Mouse (Mus musculus) embryonic facial prominence, embryonic 14.5 days (tissue): ENCODE measurements around the gene Dpy30. TPM values are rescaled to one million over a fixed set of nuclear protein-coding genes. Genes with fewer than 3 reads are reported as not detected.

Experiments
- ATAC-seq: fragments of 200-750 bp; cut with Nextera tagmentation; 2 replicates; pipeline ENCODE4 v1.8.0; 2017; ENCODE audit warnings: low read depth, moderate number of reproducible peaks, moderate TSS enrichment
- DNase-seq: peaks from one replicate; pipeline ENCODE4 v3.0.0-alpha.2; 2015; ENCODE audit warnings: low spot score
- H3K27ac ChIP-seq: fragments of 300-500 bp; sonication (generic); replicated peaks from 2 replicates; pipeline ENCODE4 v1.5.1; 2014; ENCODE audit warnings: low read depth, mild to moderate bottlenecking, low read length, moderate library complexity
- H3K27me3 ChIP-seq: fragments of 300-500 bp; sonication (generic); replicated peaks from 2 replicates; pipeline ENCODE4 v1.6.1; 2014; ENCODE audit warnings: low read length; ENCODE audit not compliant: control insufficient read depth, insufficient read depth
- H3K36me3 ChIP-seq: fragments of 300-500 bp; sonication (generic); 2 replicates; pipeline ENCODE4 v1.6.1; 2014; ENCODE audit warnings: low read length, mixed read lengths; ENCODE audit not compliant: control insufficient read depth, insufficient read depth
- H3K4me1 ChIP-seq: fragments of 300-500 bp; sonication (generic); 2 replicates; pipeline ENCODE4 v1.6.1; 2014; ENCODE audit warnings: antibody characterized with exemption, low read length; ENCODE audit not compliant: control insufficient read depth, insufficient read depth
- H3K4me2 ChIP-seq: fragments of 300-500 bp; sonication (generic); 2 replicates; pipeline ENCODE4 v1.6.1; 2014; ENCODE audit warnings: low read depth, mild to moderate bottlenecking, low read length, moderate library complexity, mixed read lengths
- H3K4me3 ChIP-seq: fragments of 300-500 bp; sonication (generic); 2 replicates; pipeline ENCODE4 v1.5.1; 2014; ENCODE audit warnings: low read depth, mild to moderate bottlenecking, low read length
- H3K9ac ChIP-seq: fragments of 300-500 bp; sonication (generic); 2 replicates; pipeline ENCODE4 v1.6.1; 2014; ENCODE audit warnings: low read depth, mild to moderate bottlenecking, low read length, moderate library complexity, mixed read lengths
- H3K9me3 ChIP-seq: fragments of 300-500 bp; sonication (generic); 2 replicates; pipeline ENCODE4 v1.6.1; 2016; ENCODE audit warnings: low read length; ENCODE audit not compliant: control insufficient read depth
- WGBS: fragments of 180-500 bp; shearing (Covaris S2); extraction: QIAGEN DNeasy Blood & Tissue Kit; methylation state at CpG from one replicate; pipeline ENCODE4 v1.1.7; 2014; 5-methylcytosine and 5-hydroxymethylcytosine counted together
- polyA plus RNA-seq: library from polyadenylated mRNA; unstranded; fragments of >200 nt; fragmentation: Nextera tagmentation; extraction: Ambion mirVana; gene quantifications from 2 replicates; pipeline ENCODE4 v1.2.1, GENCODE M21; 2014

Gene Dpy30
- polyA plus RNA-seq, 1 experiment from 2014 or later, result 186 TPM

- H3K9ac ChIP-seq, result no peak overlapping the region
- ATAC-seq, result peak; percentile 53; the same call in 1 of the 2 replicates
These were observed 51.0 kb downstream of the Dpy30 start for GRCm38 (mm10) chr17:74272683-74273205.

GRCm38 (mm10) chr17:74271541-74272268 lies 52.0 kb downstream of the Dpy30 start:
- Histone ChIP-seq H3K9ac (no peak overlapping the region), H3K27ac (no peak overlapping the region), H3K4me1 (no peaks in the 10 kb centered on the region), H3K4me2 (no peak overlapping the region), H3K9me3 (no peaks in the 10 kb centered on the region), H3K36me3 (0 out of 2 replicates have a peak, but pooled peaks cover 5% of the 10 kb centered on the region), H3K4me3 (no peak overlapping the region), H3K27me3 (no peaks in the 10 kb centered on the region)
- 94% methylated on average over 3 of the region's 3 CpGs for WGBS
- ATAC-seq (no peak), DNase-seq (peak; percentile 29)

More at GRCm38 (mm10) chr17:74272683-74273205, 51.0 kb downstream of the Dpy30 start:
- Histone ChIP-seq H3K27ac (no peak overlapping the region), H3K36me3 (0 out of 2 replicates have a peak, but pooled peaks cover 5% of the 10 kb centered on the region), H3K4me2 (no peak overlapping the region), H3K9me3 (no peaks in the 10 kb centered on the region), H3K27me3 (no peaks in the 10 kb centered on the region), H3K4me1 (no peaks in the 10 kb centered on the region), H3K4me3 (no peak overlapping the region)
- 84% methylated on average over 16 of the region's 16 CpGs for WGBS
- no peak for DNase-seq

- 66% methylated on average over 2 of the region's 2 CpGs for WGBS
- no peak overlapping the region for H3K27ac ChIP-seq
- H3K36me3 ChIP-seq, result 0 out of 2 replicates have a peak, but pooled peaks cover 5% of the 10 kb centered on the region
- 0 out of 2 replicates have a peak, but pooled peaks cover 1% of the 10 kb centered on the region for H3K4me1 ChIP-seq
- ATAC-seq (no peak), DNase-seq (no peak)
- H3K9ac ChIP-seq, result no peak overlapping the region
- H3K4me2 ChIP-seq, result no peak overlapping the region
- no peaks in the 10 kb centered on the region for H3K9me3 ChIP-seq
- no peak overlapping the region for H3K4me3 ChIP-seq
- H3K27me3 ChIP-seq, result no peaks in the 10 kb centered on the region
These were observed 53.5 kb downstream of the Dpy30 start for GRCm38 (mm10) chr17:74270205-74270604.

GRCm38 (mm10) chr17:74267415-74268180 lies 56.1 kb downstream of the Dpy30 start:
- H3K27ac ChIP-seq, result no peak overlapping the region
- ATAC-seq, result no peak
- H3K36me3 ChIP-seq, result no peaks in the 10 kb centered on the region
- H3K27me3 ChIP-seq, result no peaks in the 10 kb centered on the region
- no peak for DNase-seq
- no peaks in the 10 kb centered on the region for H3K9me3 ChIP-seq
- peaks cover 6% of the 10 kb centered on the region; the same call in 1 of the 2 replicates for H3K4me1 ChIP-seq
- H3K4me3 ChIP-seq, result no peak overlapping the region
- no peak overlapping the region for H3K9ac ChIP-seq
- H3K4me2 ChIP-seq, result no peak overlapping the region
- 90% methylated on average over 11 of the region's 11 CpGs for WGBS

GRCm38 (mm10) chr17:74265636-74266035 lies 58.1 kb downstream of the Dpy30 start:
- ATAC-seq (no peak), DNase-seq (no peak)
- H3K27me3 ChIP-seq, result no peaks in the 10 kb centered on the region
- H3K9me3 ChIP-seq, result no peaks in the 10 kb centered on the region
- WGBS, result 54% methylated on average over 1 of the region's 1 CpGs
- no peak overlapping the region for H3K27ac ChIP-seq
- H3K4me2 ChIP-seq, result no peak overlapping the region
- no peak overlapping the region for H3K9ac ChIP-seq
- peaks cover 6% of the 10 kb centered on the region; the same call in 1 of the 2 replicates for H3K4me1 ChIP-seq
- no peaks in the 10 kb centered on the region for H3K36me3 ChIP-seq
- no peak overlapping the region for H3K4me3 ChIP-seq

GRCm38 (mm10) chr17:74265156-74265505 lies 58.6 kb downstream of the Dpy30 start:
- peak; percentile 78 for ATAC-seq
- Histone ChIP-seq H3K9ac (no peak overlapping the region), H3K36me3 (no peaks in the 10 kb centered on the region), H3K27ac (peak overlapping the region; percentile 55; the same call in 1 of the 2 replicates), H3K27me3 (no peaks in the 10 kb centered on the region), H3K4me3 (no peak overlapping the region), H3K9me3 (no peaks in the 10 kb centered on the region), H3K4me2 (no peak overlapping the region), H3K4me1 (peaks cover 6% of the 10 kb centered on the region; the same call in 1 of the 2 replicates)
- peak; percentile 70 for DNase-seq
- WGBS, result 26% methylated on average over 5 of the region's 5 CpGs

GRCm38 (mm10) chr17:74264333-74265155 lies 59.2 kb downstream of the Dpy30 start:
- ATAC-seq, result peak; percentile 51; the same call in 1 of the 2 replicates
- H3K4me3 ChIP-seq, result no peak overlapping the region
- H3K4me2 ChIP-seq, result no peak overlapping the region
- H3K36me3 ChIP-seq, result no peaks in the 10 kb centered on the region
- H3K27me3 ChIP-seq, result no peaks in the 10 kb centered on the region
- H3K4me1 ChIP-seq, result peaks cover 6% of the 10 kb centered on the region; the same call in 1 of the 2 replicates
- peak; percentile 27 for DNase-seq
- no peaks in the 10 kb centered on the region for H3K9me3 ChIP-seq
- no peak overlapping the region for H3K9ac ChIP-seq
- WGBS, result 69% methylated on average over 3 of the region's 3 CpGs
- H3K27ac ChIP-seq, result peak overlapping the region; percentile 55; the same call in 1 of the 2 replicates

GRCm38 (mm10) chr17:74262415-74262814 lies 61.3 kb downstream of the Dpy30 start:
- no peak for DNase-seq
- Histone ChIP-seq H3K4me3 (no peak overlapping the region), H3K4me1 (peaks cover 6% of the 10 kb centered on the region; the same call in 1 of the 2 replicates), H3K9ac (no peak overlapping the region), H3K27me3 (no peaks in the 10 kb centered on the region), H3K9me3 (no peaks in the 10 kb centered on the region), H3K36me3 (0 out of 2 replicates have a peak, but pooled peaks cover 6% of the 10 kb centered on the region), H3K27ac (no peak overlapping the region), H3K4me2 (no peak overlapping the region)
- no peak for ATAC-seq
- 89% methylated on average over 3 of the region's 3 CpGs for WGBS
